ENCODE assay signal across 12 mouse cellular contexts in the genomic region with DNA sequence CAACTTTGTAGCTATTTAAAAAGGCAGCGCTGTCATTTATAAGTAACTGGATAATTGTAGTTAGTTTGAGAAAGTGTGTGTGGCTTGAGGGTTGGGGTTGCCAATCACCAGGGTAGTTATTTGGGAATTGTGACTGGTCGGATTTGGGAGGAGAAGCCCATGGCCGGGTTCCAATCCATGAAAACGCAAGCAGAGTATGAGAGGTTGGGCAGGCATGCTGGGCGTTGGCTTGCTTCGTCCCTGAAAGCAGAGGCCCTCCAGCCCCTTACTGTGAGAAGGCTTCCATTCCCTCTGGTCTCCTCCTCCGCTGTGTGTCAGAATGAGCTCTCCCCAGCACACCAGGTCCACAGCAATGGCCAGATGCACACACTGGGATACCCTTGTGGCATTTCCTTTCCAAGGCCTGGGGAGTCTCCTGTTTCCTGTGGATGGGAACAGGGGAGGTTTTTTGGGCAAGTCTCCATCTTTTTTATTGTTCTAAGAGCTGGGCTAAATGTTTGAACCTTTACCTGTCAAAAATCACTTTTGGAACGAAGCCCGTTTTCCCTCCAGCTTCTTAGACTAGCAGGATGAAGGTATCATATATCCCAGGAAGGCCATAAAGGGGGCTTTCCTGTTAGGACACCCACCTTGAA. TPM values are rescaled to one million over a fixed set of nuclear protein-coding genes. Genes with fewer than 3 reads are reported as not detected.
A peak's percentile ranks its signal among the peaks of the same experiment; 100 is the strongest.
DNase-seq lines count a peak whose midpoint lies in the region; ATAC-seq and TF ChIP-seq lines count a peak whose summit lies in the region.
"Had no signal": no experiment of that assay in that cellular context is flagged by ENCODE, and none has a peak within 500 bp of the region (broad histone marks: within the 10 kb centered on the region; RNA-seq: fewer than 3 reads in every experiment).

No protein-coding gene starts in this region.

- peaks cover 8% of the 10 kb centered on the region for H3K4me1 ChIP-seq in lung, embryonic 16.5 days (replicated peaks; ENCODE audit: control insufficient read depth, insufficient read depth, low read length)
- peaks cover 29% of the 10 kb centered on the region for H3K4me1 ChIP-seq in kidney, embryonic 15.5 days
- H3K4me1 ChIP-seq in stomach, postnatal 0 days (replicated peaks; ENCODE audit: control insufficient read depth, insufficient read depth): peaks cover 5% of the 10 kb centered on the region; the same call in 1 of the 2 replicates

- H3K27ac ChIP-seq in lung, embryonic 16.5 days (ENCODE audit: low read length): no peak overlapping the region
- H3K27ac ChIP-seq in kidney, embryonic 15.5 days: peak overlapping the region; percentile 79
- peak overlapping the region; percentile 18; the same call in 1 of the 2 replicates for H3K27ac ChIP-seq in stomach, postnatal 0 days (replicated peaks)
- H3K27ac ChIP-seq: macrophage had no signal

- no peaks in the 10 kb centered on the region for H3K9me3 ChIP-seq in lung, embryonic 16.5 days (ENCODE audit: control insufficient read depth, low read length)
- no peaks in the 10 kb centered on the region for H3K9me3 ChIP-seq in kidney, embryonic 15.5 days (replicated peaks)
- H3K9me3 ChIP-seq in stomach, postnatal 0 days (ENCODE audit: control insufficient read depth, low read length): no peaks in the 10 kb centered on the region

- H3K9ac ChIP-seq in lung, embryonic 16.5 days (ENCODE audit: low read length): no peak overlapping the region
- H3K9ac ChIP-seq in kidney, embryonic 15.5 days: no peak overlapping the region
- no peak overlapping the region for H3K9ac ChIP-seq in stomach, postnatal 0 days (ENCODE audit: low read length)

- 72% methylated on average over 9 of the region's 9 CpGs for WGBS in lung, embryonic 16.5 days
- 52% methylated on average over 9 of the region's 9 CpGs for WGBS in kidney, embryonic 15.5 days
- 38% methylated on average over 9 of the region's 9 CpGs for WGBS in stomach, postnatal 0 days

- H3K4me3 ChIP-seq in lung, embryonic 16.5 days (ENCODE audit: low read length): no peak overlapping the region
- H3K4me3 ChIP-seq in kidney, embryonic 15.5 days (replicated peaks): no peak overlapping the region
- H3K4me3 ChIP-seq in stomach, postnatal 0 days (ENCODE audit: low read depth, low read length): no peak overlapping the region
- H3K4me3 ChIP-seq: myocyte had no signal

- peak; percentile 38 to 55 for DNase-seq in cerebellum, postnatal 10 days
- no peak for DNase-seq in cerebellum, adult 8-10 months
- DNase-seq in lung, postnatal 14 days: no peak
- peak; percentile 30 for DNase-seq in stomach, postnatal 0 days (ENCODE audit: low spot score)
- DNase-seq in spleen, postnatal 14 days (ENCODE audit: low spot score in 2 of 2): no peak
- DNase-seq in frontal cortex, adult 2 months (ENCODE audit: extremely low spot score in 1 of 2, low spot score in 1 of 2): no peak
- DNase-seq: gastrocnemius, postnatal 36 days had no signal

- peak; percentile 49; the same call in 1 of the 2 replicates for ATAC-seq in lung, embryonic 16.5 days (ENCODE audit: low read depth)
- ATAC-seq in kidney, embryonic 15.5 days (replicated peaks; ENCODE audit: low FRiP score): peak; percentile 65; the same call in 1 of the 2 replicates
- peak; percentile 45; the same call in 1 of the 2 replicates for ATAC-seq in stomach, postnatal 0 days (ENCODE audit: low FRiP score, low TSS enrichment)
- ATAC-seq: Patski had no signal

- no peaks in the 10 kb centered on the region for H3K27me3 ChIP-seq in lung, embryonic 16.5 days (ENCODE audit: control insufficient read depth, insufficient read depth, low read depth, low read length)
- no peaks in the 10 kb centered on the region for H3K27me3 ChIP-seq in kidney, embryonic 15.5 days
- no peaks in the 10 kb centered on the region for H3K27me3 ChIP-seq in stomach, postnatal 0 days (ENCODE audit: control insufficient read depth, insufficient read depth, low read length)
- H3K27me3 ChIP-seq: Patski had no signal

- TF ChIP-seq CTCF in stomach, postnatal 0 days (IDR thresholded peaks at IDR 0.05; ENCODE audit: low read depth): no peak

- no peak overlapping the region for H3K4me2 ChIP-seq in lung, embryonic 16.5 days (ENCODE audit: low read depth, low read length)
- no peak overlapping the region for H3K4me2 ChIP-seq in kidney, embryonic 15.5 days
- no peak overlapping the region for H3K4me2 ChIP-seq in stomach, postnatal 0 days (replicated peaks; ENCODE audit: low read depth)

- H3K36me3 ChIP-seq in lung, embryonic 16.5 days (ENCODE audit: control insufficient read depth, insufficient read depth, low read length): no peaks in the 10 kb centered on the region
- H3K36me3 ChIP-seq in kidney, embryonic 15.5 days: peaks cover 12% of the 10 kb centered on the region
- H3K36me3 ChIP-seq in stomach, postnatal 0 days (ENCODE audit: control insufficient read depth, insufficient read depth, low read length): no peaks in the 10 kb centered on the region

- no peak for TF ChIP-seq EP300 in stomach, postnatal 0 days (optimal IDR thresholded peaks at IDR 0.05)

RNA-seq across cellular contexts. Expression of a gene that starts 46.2 kb away (rescaled TPM):
- 15.2 and 16.0 TPM in 2 replicates for polyA plus RNA-seq in lung, embryonic 16.5 days (2015; fragmentation: Nextera tagmentation; extraction: Ambion mirVana)
- 19.4 and 20.6 TPM in 2 replicates for polyA plus RNA-seq in kidney, embryonic 15.5 days (2015; fragmentation: Nextera tagmentation; extraction: Ambion mirVana)
- polyA plus RNA-seq in stomach, postnatal 0 days (2015; fragmentation: Nextera tagmentation; extraction: Ambion mirVana): 8.3 and 8.8 TPM in 2 replicates
- polyA plus RNA-seq in frontal cortex, adult 2 months (2012; rRNA removed): 29.2 and 31.5 TPM in 2 replicates

Comparison
In these comparisons a context has a peak if more than half of its experiments do, and no peak if none do; other contexts are left out.
1. DNase-seq: peak in cerebellum, postnatal 10 days (2 of 2) and stomach, postnatal 0 days (single experiment); none in cerebellum, adult 8-10 months (single experiment), lung, postnatal 14 days (single experiment), spleen, postnatal 14 days (0 of 2) and frontal cortex, adult 2 months (0 of 2).
2. Peak in every context shown above with its lines, with median percentiles within 50 percentile points of each other: ATAC-seq.